Mouse (Mus musculus) ES-Bruce4 (cell line): ENCODE results near the gene Gigyf2. TPM values are rescaled to one million over a fixed set of nuclear protein-coding genes. Genes with fewer than 3 reads are reported as not detected.

Experiments used
- H3K27ac ChIP-seq: 2 replicates; pipeline ENCODE4 v1.5.1; 2012; ENCODE audit warnings: low read length, inconsistent platforms; ENCODE audit not compliant: insufficient read depth
- H3K27me3 ChIP-seq: 2 replicates; pipeline ENCODE4 v1.6.1; 2012; ENCODE audit warnings: mild to moderate bottlenecking, low read length, inconsistent platforms; ENCODE audit not compliant: control insufficient read depth, poor library complexity, insufficient read depth, severe bottlenecking
- H3K36me3 ChIP-seq: 2 replicates; pipeline ENCODE4 v1.6.1; 2012; ENCODE audit warnings: inconsistent platforms, mild to moderate bottlenecking, low read length, moderate library complexity; ENCODE audit not compliant: control insufficient read depth, poor library complexity, insufficient read depth, severe bottlenecking
- H3K4me1 ChIP-seq: one replicate; pipeline ENCODE4 v1.8.1; 2011; ENCODE audit warnings: low read length; ENCODE audit not compliant: control insufficient read depth, insufficient read depth
- H3K4me3 ChIP-seq: 2 replicates; pipeline ENCODE4 v1.5.1; 2011; ENCODE audit warnings: low read depth, mild to moderate bottlenecking, low read length
- H3K9ac ChIP-seq: 2 replicates; pipeline ENCODE4 v1.6.1; 2012; ENCODE audit warnings: low read depth, mild to moderate bottlenecking, inconsistent platforms; ENCODE audit not compliant: poor library complexity, severe bottlenecking
- H3K9me3 ChIP-seq: replicated peaks from 2 replicates; pipeline ENCODE4 v1.6.1; 2012; ENCODE audit warnings: mild to moderate bottlenecking, low read length, inconsistent platforms; ENCODE audit not compliant: control insufficient read depth, poor library complexity, insufficient read depth, severe bottlenecking
- CTCF ChIP-seq: IDR thresholded peaks from one replicate; pipeline ENCODE4 v1.8.1; 2011; ENCODE audit warnings: low read depth, low read length
- EP300 ChIP-seq: IDR thresholded peaks from 2 replicates; pipeline ENCODE4 v1.6.1; 2011; ENCODE audit warnings: low read depth, low read length; ENCODE audit not compliant: insufficient read depth
- POLR2A ChIP-seq: IDR thresholded peaks from one replicate; pipeline ENCODE4 v1.8.1; 2011; ENCODE audit warnings: low read length; ENCODE audit not compliant: insufficient read depth
- polyA plus RNA-seq: library from polyadenylated mRNA; stranded (reverse); fragments of >200 nt; gene quantifications from 2 replicates; pipeline ENCODE4 v1.2.4, GENCODE M21; 2011; ENCODE audit warnings: low read depth; ENCODE audit not compliant: missing spikeins, insufficient read depth, insufficient read length

Gene Gigyf2
- polyA plus RNA-seq, 1 experiment: 207 TPM

- Histone ChIP-seq H3K27me3 (no peaks in the 10 kb centered on the region), H3K36me3 (peaks cover 45% of the 10 kb centered on the region), H3K9ac (no peak overlapping the region), H3K4me1 (no peaks in the 10 kb centered on the region), H3K27ac (no peak overlapping the region), H3K4me3 (no peak overlapping the region), H3K9me3 (no peaks in the 10 kb centered on the region)
- TF ChIP-seq EP300 (no peak), POLR2A (no peak), CTCF (no peak)
Measured at GRCm38 (mm10) chr1:87404710-87405109, 77.9 kb downstream of the Gigyf2 start.

- no peaks in the 10 kb centered on the region for H3K27me3 ChIP-seq
- no peak overlapping the region for H3K9ac ChIP-seq
- H3K36me3 ChIP-seq: peaks cover 55% of the 10 kb centered on the region
- no peak for TF ChIP-seq CTCF
- no peak for TF ChIP-seq EP300
- no peak for TF ChIP-seq POLR2A
- H3K27ac ChIP-seq: no peak overlapping the region
- H3K9me3 ChIP-seq: no peaks in the 10 kb centered on the region
- H3K4me3 ChIP-seq: no peak overlapping the region
- H3K4me1 ChIP-seq: no peaks in the 10 kb centered on the region
Measured at GRCm38 (mm10) chr1:87406012-87406411, 79.2 kb downstream of the Gigyf2 start.

- no peak overlapping the region for H3K4me3 ChIP-seq
- no peak overlapping the region for H3K27ac ChIP-seq
- peaks cover 64% of the 10 kb centered on the region for H3K36me3 ChIP-seq
- H3K4me1 ChIP-seq: no peaks in the 10 kb centered on the region
- H3K9ac ChIP-seq: no peak overlapping the region
- H3K27me3 ChIP-seq: no peaks in the 10 kb centered on the region
- TF ChIP-seq POLR2A: no peak
- TF ChIP-seq CTCF: no peak
- no peak for TF ChIP-seq EP300
- H3K9me3 ChIP-seq: no peaks in the 10 kb centered on the region
Measured at GRCm38 (mm10) chr1:87409380-87409779, 82.6 kb downstream of the Gigyf2 start.

- Histone ChIP-seq H3K27ac (no peak overlapping the region), H3K27me3 (no peaks in the 10 kb centered on the region), H3K36me3 (peaks cover 43% of the 10 kb centered on the region), H3K4me1 (no peaks in the 10 kb centered on the region), H3K9ac (no peak overlapping the region), H3K9me3 (no peaks in the 10 kb centered on the region), H3K4me3 (no peak overlapping the region)
- TF ChIP-seq POLR2A (no peak), CTCF (no peak), EP300 (no peak)
Measured at GRCm38 (mm10) chr1:87418733-87419132, 91.9 kb downstream of the Gigyf2 start.

- Histone ChIP-seq H3K27ac (no peak overlapping the region), H3K36me3 (peaks cover 46% of the 10 kb centered on the region), H3K9ac (no peak overlapping the region), H3K4me1 (no peaks in the 10 kb centered on the region), H3K27me3 (no peaks in the 10 kb centered on the region), H3K4me3 (no peak overlapping the region), H3K9me3 (no peaks in the 10 kb centered on the region)
- TF ChIP-seq CTCF: no peak
- no peak for TF ChIP-seq EP300
- TF ChIP-seq POLR2A: no peak
Measured at GRCm38 (mm10) chr1:87435125-87435524, 108.3 kb downstream of the Gigyf2 start.

- no peak overlapping the region for H3K9ac ChIP-seq
- H3K36me3 ChIP-seq: peaks cover 48% of the 10 kb centered on the region
- TF ChIP-seq POLR2A: no peak
- TF ChIP-seq EP300: no peak
- TF ChIP-seq CTCF: no peak
- no peak overlapping the region for H3K27ac ChIP-seq
- H3K4me1 ChIP-seq: no peaks in the 10 kb centered on the region
- H3K4me3 ChIP-seq: no peak overlapping the region
- no peaks in the 10 kb centered on the region for H3K9me3 ChIP-seq
- no peaks in the 10 kb centered on the region for H3K27me3 ChIP-seq
Measured at GRCm38 (mm10) chr1:87436583-87436982, 109.8 kb downstream of the Gigyf2 start.
